Mouse (Mus musculus) ES-Bruce4 (cell line): ENCODE results near the gene Myh9. TPM values are rescaled to one million over a fixed set of nuclear protein-coding genes. Genes with fewer than 3 reads are reported as not detected.
"Not testable (repeated sequence)": the region's sequence is repeated elsewhere in the genome, so short reads cannot be mapped to it uniquely, and the experiment has no call there.

Experiments used
- H3K27ac ChIP-seq: 2 replicates; pipeline ENCODE4 v1.5.1; 2012; ENCODE audit warnings: low read length, inconsistent platforms; ENCODE audit not compliant: insufficient read depth
- H3K27me3 ChIP-seq: 2 replicates; pipeline ENCODE4 v1.6.1; 2012; ENCODE audit warnings: mild to moderate bottlenecking, low read length, inconsistent platforms; ENCODE audit not compliant: control insufficient read depth, poor library complexity, insufficient read depth, severe bottlenecking
- H3K36me3 ChIP-seq: 2 replicates; pipeline ENCODE4 v1.6.1; 2012; ENCODE audit warnings: inconsistent platforms, mild to moderate bottlenecking, low read length, moderate library complexity; ENCODE audit not compliant: control insufficient read depth, poor library complexity, insufficient read depth, severe bottlenecking
- H3K4me1 ChIP-seq: one replicate; pipeline ENCODE4 v1.8.1; 2011; ENCODE audit warnings: low read length; ENCODE audit not compliant: control insufficient read depth, insufficient read depth
- H3K4me3 ChIP-seq: 2 replicates; pipeline ENCODE4 v1.5.1; 2011; ENCODE audit warnings: low read depth, mild to moderate bottlenecking, low read length
- H3K9ac ChIP-seq: 2 replicates; pipeline ENCODE4 v1.6.1; 2012; ENCODE audit warnings: low read depth, mild to moderate bottlenecking, inconsistent platforms; ENCODE audit not compliant: poor library complexity, severe bottlenecking
- H3K9me3 ChIP-seq: replicated peaks from 2 replicates; pipeline ENCODE4 v1.6.1; 2012; ENCODE audit warnings: mild to moderate bottlenecking, low read length, inconsistent platforms; ENCODE audit not compliant: control insufficient read depth, poor library complexity, insufficient read depth, severe bottlenecking
- polyA plus RNA-seq: library from polyadenylated mRNA; stranded (reverse); fragments of >200 nt; gene quantifications from 2 replicates; pipeline ENCODE4 v1.2.4, GENCODE M21; 2011; ENCODE audit warnings: low read depth; ENCODE audit not compliant: missing spikeins, insufficient read depth, insufficient read length

Myh9 gene
- polyA plus RNA-seq, 1 experiment = 601 TPM

DNA sequence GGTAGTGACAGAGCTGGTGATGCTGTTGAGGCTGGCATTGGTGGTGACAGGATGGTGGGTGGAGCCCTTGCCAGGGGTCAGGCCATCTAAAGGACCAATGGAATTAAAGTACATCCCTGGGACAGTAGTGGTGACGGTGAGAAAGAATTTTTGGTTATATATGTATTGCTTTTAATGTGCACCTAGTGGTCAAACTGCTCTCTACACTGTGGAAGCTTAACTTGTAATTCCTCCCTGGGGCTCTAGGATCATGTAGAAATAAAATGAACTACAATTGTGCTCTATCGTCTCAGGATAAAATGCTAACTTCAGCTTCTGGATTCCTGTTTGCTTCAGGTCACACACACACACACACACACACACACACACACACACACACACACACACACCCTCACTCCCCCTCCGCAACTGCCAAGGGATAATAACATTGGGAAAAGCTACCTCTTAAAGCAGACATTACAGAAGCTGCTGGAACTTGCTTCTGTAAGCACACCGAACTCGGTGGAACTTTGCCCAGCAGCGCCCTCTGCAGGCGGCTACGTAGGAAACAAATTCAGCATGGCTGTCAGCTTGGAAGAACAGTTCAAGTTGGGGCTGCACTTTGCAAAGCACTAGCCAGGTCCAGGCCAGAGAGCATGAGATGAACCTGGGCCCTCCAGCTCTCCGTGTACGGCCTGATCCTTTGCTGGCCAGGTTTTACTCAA lies 117.6 kb downstream of the Myh9 start:
- H3K27me3 ChIP-seq, H3K27ac ChIP-seq, H3K9ac ChIP-seq, H3K4me1 ChIP-seq, H3K36me3 ChIP-seq, H3K9me3 ChIP-seq, H3K4me3 ChIP-seq: not testable (repeated sequence)

DNA sequence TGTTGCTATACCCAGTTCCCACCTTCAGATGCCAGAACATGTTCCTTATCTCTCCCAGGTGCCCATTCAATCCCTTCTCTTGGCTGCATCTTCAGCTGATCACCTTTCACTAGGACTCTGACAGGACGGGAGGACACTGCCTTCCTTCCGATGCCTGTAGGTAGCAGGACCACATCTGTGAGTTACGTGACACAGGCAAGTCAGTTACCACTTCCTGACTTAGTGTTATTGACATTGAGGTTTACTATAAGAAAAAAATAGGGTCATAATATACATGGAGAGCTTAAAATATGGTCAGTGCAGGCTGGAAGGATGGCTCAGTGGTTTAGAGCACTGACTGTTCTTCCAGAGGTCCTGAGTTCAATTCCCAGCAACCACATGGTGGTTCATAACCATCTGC lies 120.5 kb downstream of the Myh9 start:
- not testable (repeated sequence) for H3K9ac ChIP-seq, H3K4me3 ChIP-seq, H3K4me1 ChIP-seq, H3K36me3 ChIP-seq, H3K9me3 ChIP-seq, H3K27me3 ChIP-seq, H3K27ac ChIP-seq

DNA sequence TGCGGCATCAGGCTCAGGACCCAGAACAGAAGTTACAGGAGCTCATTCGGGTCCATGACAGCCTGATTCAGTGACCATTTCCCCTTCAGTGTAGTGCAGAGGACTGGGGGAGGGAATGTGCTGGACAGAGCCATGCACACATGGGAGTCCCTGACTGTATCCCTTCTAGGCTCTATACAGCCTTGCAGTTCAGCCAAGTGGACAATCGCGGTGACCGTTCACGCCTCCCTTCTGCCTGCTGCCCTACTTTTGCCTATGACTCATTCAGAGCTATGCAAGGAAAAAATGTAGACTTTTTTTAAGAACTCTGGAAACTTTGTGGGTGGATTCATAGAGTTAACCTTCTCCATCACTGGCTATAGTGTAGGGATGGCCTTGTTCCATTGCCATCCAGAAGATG lies 123.7 kb downstream of the Myh9 start:
- not testable (repeated sequence) for H3K27ac ChIP-seq, H3K27me3 ChIP-seq, H3K9me3 ChIP-seq, H3K36me3 ChIP-seq, H3K9ac ChIP-seq, H3K4me3 ChIP-seq, H3K4me1 ChIP-seq

Other genes with a start within 250 kb of the Myh9 start
- gene Apol10b, start 246.1 kb downstream of the Myh9 start, polyA plus RNA-seq = not detected in 2 replicates
- gene Gm36245, start 242.9 kb downstream of the Myh9 start, polyA plus RNA-seq = not detected in 2 replicates
- gene Apol11b, start 198.9 kb downstream of the Myh9 start, polyA plus RNA-seq = not detected in 2 replicates
- gene Apol7e, start 143.3 kb downstream of the Myh9 start, polyA plus RNA-seq = 0.54 TPM in 1 of 2 replicates, not detected in the other
- not detected in 2 replicates for gene Apol9b, start 113.1 kb downstream of the Myh9 start, polyA plus RNA-seq
- 1.4 and 1.9 TPM in 2 replicates for gene Apol8, start 85.2 kb downstream of the Myh9 start, polyA plus RNA-seq
- gene Txn2, start 86.8 kb upstream of the Myh9 start, polyA plus RNA-seq = 167 and 174 TPM in 2 replicates
- gene Foxred2, start 114.5 kb upstream of the Myh9 start, polyA plus RNA-seq = 10.1 and 10.9 TPM in 2 replicates
- 357 and 409 TPM in 2 replicates for gene Eif3d, start 128.6 kb upstream of the Myh9 start, polyA plus RNA-seq